Mouse (Mus musculus): ENCODE measurements around the gene Pip4k2a.

Pip4k2a gene

GRCm38 (mm10) chr2:18923806-18924595 lies 73.9 kb downstream of the Pip4k2a start:
- no peak for DNase-seq (ENCODE audit: low spot score)

- DNase-seq (ENCODE audit: low spot score), result no peak
Observed at GRCm38 (mm10) chr2:18923098-18923649, 74.8 kb downstream of the Pip4k2a start.

- DNase-seq (ENCODE audit: low spot score), result no peak
Observed at GRCm38 (mm10) chr2:18921570-18922180, 76.3 kb downstream of the Pip4k2a start.

- no peak for DNase-seq (ENCODE audit: low spot score)
Observed at GRCm38 (mm10) chr2:18920461-18920877, 77.5 kb downstream of the Pip4k2a start.

GRCm38 (mm10) chr2:18919797-18920354 lies 78.0 kb downstream of the Pip4k2a start:
- no peak for DNase-seq (ENCODE audit: low spot score)

GRCm38 (mm10) chr2:18917838-18918237 lies 80.1 kb downstream of the Pip4k2a start:
- no peak for DNase-seq (ENCODE audit: low spot score)

GRCm38 (mm10) chr2:18917380-18917750 lies 80.6 kb downstream of the Pip4k2a start:
- DNase-seq (ENCODE audit: low spot score), result no peak

GRCm38 (mm10) chr2:18916615-18917379 lies 81.1 kb downstream of the Pip4k2a start:
- no peak for DNase-seq (ENCODE audit: low spot score)

GRCm38 (mm10) chr2:18916042-18916407 lies 81.9 kb downstream of the Pip4k2a start:
- no peak for DNase-seq (ENCODE audit: low spot score)

- DNase-seq (ENCODE audit: low spot score), result no peak
Observed at GRCm38 (mm10) chr2:18915372-18916041, 82.4 kb downstream of the Pip4k2a start.

GRCm38 (mm10) chr2:18914750-18915149 lies 83.2 kb downstream of the Pip4k2a start:
- DNase-seq (ENCODE audit: low spot score), result no peak

GRCm38 (mm10) chr2:18913642-18914041 lies 84.3 kb downstream of the Pip4k2a start:
- DNase-seq (ENCODE audit: low spot score), result no peak

GRCm38 (mm10) chr2:18911251-18911934 lies 86.5 kb downstream of the Pip4k2a start:
- DNase-seq (ENCODE audit: low spot score), result no peak

GRCm38 (mm10) chr2:18910209-18910608 lies 87.7 kb downstream of the Pip4k2a start:
- DNase-seq (ENCODE audit: low spot score), result no peak

GRCm38 (mm10) chr2:18909713-18910112 lies 88.2 kb downstream of the Pip4k2a start:
- no peak for DNase-seq (ENCODE audit: low spot score)

GRCm38 (mm10) chr2:18907269-18907668 lies 90.7 kb downstream of the Pip4k2a start:
- DNase-seq (ENCODE audit: low spot score), result no peak

- no peak for DNase-seq (ENCODE audit: low spot score)
Observed at GRCm38 (mm10) chr2:18906421-18907084, 91.4 kb downstream of the Pip4k2a start.

- no peak for DNase-seq (ENCODE audit: low spot score)
Observed at GRCm38 (mm10) chr2:18903301-18904068, 94.4 kb downstream of the Pip4k2a start.

- DNase-seq (ENCODE audit: low spot score), result no peak
Observed at GRCm38 (mm10) chr2:18901133-18901532, 96.8 kb downstream of the Pip4k2a start.

GRCm38 (mm10) chr2:18900635-18901034 lies 97.3 kb downstream of the Pip4k2a start:
- no peak for DNase-seq (ENCODE audit: low spot score)
